Mouse (Mus musculus): ENCODE measurements at regions not wholly inside any gene's neighbourhood (a gene's known extent, or its start where the extent isn't known, plus 50 kb on each side); places are given as distances from the start of the nearest gene placed in this dataset.
"Not testable (repeated sequence)": the region's sequence is repeated elsewhere in the genome, so short reads cannot be mapped to it uniquely, and the experiment has no call there.

GRCm38 (mm10) chr4:4335216-4335615 is 257.9 kb upstream of the Sdr16c6 start:
- CTCF ChIA-PET, result no interaction called here

GRCm38 (mm10) chr4:4333472-4334123 is 256.3 kb upstream of the Sdr16c6 start:
- CTCF ChIA-PET, result no interaction called here

GRCm38 (mm10) chr4:4331105-4331504 is 253.8 kb upstream of the Sdr16c6 start:
- CTCF ChIA-PET, result no interaction called here

DNA sequence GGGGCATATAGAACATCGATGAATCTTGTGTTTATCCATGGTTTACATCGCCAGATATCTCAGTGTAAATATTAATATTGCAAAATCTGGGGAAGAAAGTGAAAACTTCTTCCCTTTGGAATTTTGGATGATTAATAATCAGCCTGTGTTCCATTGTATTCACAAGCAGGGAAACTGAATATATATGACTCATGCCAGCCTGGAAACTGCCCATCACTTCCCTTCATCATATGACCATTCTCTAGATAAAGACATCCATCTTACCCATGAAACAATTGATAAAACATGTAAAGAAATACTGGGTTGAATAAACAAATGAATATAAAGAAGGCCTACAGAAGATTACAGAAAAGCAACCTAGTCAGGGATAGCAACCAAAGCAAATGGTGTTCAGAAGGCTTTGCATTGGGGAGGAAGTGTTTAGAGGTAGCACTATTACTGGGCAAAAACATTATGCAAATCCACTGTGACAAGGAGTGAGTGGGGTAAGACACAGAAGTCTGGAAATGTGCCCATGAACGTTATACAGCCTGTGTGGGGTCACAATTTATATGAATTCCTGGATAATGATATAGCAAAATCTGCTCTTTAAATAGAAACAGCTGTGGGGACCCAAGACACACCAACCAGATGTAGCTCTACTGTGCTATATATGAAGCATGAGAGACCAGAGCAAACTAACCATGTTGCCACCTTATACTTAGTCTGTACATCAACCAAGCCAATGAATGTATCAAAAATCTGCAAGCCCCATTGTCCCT is 238.5 kb upstream of the Sdr16c6 start:
- CTCF ChIA-PET, result no interaction called here

DNA sequence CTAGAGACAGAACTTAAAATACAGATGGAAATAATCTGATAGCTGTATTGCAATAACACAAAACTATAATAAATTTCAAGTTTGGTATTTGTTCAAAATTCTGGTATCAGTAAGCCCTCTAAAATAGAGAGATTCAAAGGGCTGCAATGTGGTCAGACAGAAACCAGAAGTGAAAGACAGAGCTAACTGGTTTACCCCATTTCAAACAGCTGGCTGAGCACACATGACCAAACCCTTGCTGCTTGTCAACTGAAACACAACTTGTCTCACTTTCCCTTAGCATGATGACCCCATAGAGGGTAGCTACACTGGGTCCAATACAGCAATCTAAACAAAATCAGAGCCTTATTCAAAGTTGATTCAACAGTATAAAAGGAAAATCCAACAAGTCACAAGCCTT is 234.2 kb upstream of the Sdr16c6 start:
- CTCF ChIA-PET, result no interaction called here

GRCm38 (mm10) chr4:4306922-4307321 is 229.6 kb upstream of the Sdr16c6 start:
- CTCF ChIA-PET, result no interaction called here

DNA sequence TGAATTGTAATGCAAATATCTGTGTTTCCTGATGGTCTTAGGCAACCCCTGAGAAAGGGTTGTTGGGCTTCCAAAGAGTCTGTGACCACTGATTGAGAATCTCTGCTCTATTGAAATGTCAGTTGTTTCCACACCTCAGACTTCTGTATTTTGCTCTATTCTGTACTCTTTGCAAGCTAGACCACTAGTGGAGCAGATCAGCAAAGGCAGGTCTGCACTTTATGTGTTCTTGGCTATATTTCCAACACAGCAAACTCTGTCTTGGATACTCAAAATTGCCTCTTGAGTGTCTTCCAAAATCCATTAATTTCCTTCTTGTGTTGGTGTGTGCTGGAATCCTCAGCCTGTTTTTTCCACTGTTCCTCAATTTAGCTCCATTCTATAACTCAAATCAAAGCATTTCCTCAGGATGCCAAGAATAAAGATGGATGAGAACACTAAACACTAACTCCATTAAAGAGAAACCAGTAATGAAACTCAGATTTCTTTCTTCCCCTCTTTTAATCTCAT is 228.5 kb upstream of the Sdr16c6 start:
- CTCF ChIA-PET, result no interaction called here

- CTCF ChIA-PET, result no interaction called here
Measured at GRCm38 (mm10) chr4:4304666-4305065, 227.3 kb upstream of the Sdr16c6 start.

DNA sequence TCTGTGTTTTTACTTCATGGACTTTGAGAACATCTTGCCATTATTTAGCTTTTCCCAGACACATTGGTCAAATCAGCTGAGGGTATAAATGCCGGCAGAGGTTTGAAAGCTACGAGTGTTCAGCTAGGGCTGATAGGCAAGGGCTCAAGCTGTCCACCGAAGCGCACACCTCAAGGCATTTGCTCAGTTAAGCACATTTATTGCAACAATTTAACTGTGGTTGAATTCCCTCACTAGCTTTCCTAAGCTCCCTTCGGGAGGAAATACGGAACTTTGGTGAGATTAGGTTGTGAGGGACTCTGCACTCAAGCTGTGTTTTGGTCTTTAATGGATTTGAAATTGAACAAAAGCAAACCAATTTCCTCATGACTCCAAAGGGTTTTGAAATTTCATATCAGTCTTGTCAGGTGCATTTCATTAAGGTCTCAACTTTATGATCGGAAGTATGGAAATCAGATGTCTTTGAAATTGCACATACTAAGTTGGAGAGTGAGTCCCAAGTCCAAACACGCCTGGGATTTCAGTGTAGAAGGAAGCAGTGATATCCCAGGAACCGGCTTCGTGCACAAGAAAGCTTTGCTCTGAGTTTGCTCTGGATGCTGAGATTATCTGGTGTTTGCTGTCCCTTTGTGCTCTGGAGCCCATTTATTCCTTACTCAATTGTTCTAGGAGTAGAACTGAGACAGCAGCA is 223.0 kb upstream of the Sdr16c6 start:
- CTCF ChIA-PET, result no interaction called here

DNA sequence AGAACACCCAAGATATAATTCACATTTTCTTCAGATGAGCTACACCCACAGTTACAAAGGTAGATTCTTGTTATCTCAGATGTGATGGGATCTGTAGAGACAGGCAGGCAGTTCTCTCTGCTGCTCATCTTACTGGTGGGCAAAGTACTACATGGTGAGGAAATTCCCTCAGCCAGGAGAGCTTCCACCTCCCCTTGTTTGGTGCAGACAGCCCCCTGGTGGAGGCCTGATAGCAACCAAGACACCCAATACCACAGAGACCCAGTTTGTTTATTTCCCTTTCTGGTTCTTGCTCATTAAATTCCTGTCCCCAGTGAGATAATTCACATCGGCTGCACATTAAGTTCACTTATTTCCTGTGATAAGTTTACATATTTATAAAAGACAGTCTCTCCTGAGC is 222.3 kb upstream of the Sdr16c6 start:
- CTCF ChIA-PET, result no interaction called here

GRCm38 (mm10) chr4:4249601-4250000 is 172.3 kb upstream of the Sdr16c6 start:
- CTCF ChIA-PET, result no interaction called here

DNA sequence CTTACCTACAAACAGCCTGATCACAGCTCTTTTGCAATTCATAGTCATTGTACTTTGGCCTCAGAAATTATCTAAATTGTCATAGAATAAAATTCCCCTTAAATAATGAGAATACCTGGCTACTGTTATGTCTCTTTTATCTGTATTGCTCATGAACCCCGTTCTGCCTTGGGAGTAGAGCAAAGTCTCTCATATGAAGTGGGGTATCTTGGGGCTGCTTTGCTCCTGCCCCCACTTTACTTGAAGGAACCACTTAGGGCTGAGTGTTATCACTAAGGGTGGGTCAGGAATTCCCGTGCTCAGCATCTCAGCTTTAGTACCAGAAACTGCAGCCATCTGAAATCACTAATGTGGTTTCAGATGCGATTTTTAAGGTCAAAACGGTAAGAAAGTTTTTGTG is 170.3 kb upstream of the Sdr16c6 start:
- CTCF ChIA-PET, result no interaction called here

DNA sequence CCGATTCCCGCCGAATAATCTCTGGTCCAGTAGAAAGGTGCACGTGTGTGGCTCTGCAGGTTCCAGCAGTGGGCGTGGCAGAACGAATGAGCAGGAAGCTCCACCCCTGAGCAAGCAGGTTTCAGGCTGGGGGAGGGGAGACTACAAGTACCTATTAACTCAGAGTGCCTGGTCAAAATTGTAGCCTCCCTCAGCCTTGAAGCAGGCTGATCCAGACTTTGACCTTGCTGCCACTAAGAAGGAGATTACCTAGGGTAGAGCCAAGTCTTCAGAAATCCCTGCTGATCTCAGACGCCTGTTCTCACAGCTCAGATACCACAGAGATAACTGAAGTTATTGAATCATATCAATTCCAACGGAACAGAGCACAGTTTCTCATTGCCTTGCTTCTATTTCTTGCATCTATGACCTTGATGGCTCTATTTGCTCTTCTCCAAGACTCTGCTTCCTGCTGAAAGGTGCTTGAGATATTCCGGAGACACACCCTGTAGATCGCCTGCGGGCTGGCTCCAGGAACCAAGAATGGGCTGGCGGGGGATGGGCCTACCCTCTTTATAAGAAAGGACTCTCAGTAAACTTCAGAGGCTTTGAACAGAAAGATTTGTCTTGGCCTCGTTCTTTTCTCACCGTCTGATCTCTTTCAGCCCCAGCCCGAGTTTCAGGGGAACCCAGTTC is 165.1 kb upstream of the Sdr16c6 start:
- CTCF ChIA-PET, result not testable (repeated sequence)

GRCm38 (mm10) chr4:4226209-4226608 is 148.9 kb upstream of the Sdr16c6 start:
- CTCF ChIA-PET, result no interaction called here

DNA sequence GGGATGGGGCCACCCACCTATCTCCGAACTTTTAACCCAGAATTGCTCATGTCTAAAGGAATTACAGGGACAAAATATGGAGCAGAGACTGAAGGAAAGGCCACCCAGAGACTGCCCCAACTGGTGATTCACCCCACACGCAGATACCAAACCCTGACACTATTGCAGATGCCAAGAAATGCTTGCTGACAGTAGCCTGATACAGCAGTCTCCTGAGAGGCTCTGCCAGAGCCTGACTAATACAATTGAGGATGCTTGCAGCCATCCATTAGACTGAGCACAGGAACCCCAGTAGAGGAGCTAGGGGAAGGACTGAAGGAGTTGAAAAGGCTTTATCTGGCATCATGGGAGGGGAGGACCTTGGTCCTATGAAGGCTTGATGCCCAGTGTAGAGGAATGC is 142.4 kb upstream of the Sdr16c6 start:
- CTCF ChIA-PET, result no interaction called here

DNA sequence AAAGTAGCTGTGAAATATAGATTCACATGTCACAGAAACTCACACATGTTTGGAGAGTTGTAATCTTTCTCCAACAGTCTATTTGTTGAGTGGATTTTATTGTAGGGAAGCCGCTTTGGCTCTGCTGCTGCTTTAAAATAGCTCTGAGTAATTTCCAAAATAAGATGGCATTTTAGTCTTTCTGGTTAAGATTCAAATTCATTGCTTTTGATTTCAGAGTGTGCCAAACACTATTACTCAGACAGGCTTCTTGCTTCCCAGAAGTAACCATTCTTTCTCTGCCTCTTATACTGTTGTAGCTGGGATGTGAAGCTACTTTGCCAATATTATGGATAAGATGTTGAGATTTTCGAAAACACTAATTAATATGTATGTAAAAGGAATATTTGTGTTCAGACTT is 134.6 kb upstream of the Sdr16c6 start:
- CTCF ChIA-PET, result no interaction called here

DNA sequence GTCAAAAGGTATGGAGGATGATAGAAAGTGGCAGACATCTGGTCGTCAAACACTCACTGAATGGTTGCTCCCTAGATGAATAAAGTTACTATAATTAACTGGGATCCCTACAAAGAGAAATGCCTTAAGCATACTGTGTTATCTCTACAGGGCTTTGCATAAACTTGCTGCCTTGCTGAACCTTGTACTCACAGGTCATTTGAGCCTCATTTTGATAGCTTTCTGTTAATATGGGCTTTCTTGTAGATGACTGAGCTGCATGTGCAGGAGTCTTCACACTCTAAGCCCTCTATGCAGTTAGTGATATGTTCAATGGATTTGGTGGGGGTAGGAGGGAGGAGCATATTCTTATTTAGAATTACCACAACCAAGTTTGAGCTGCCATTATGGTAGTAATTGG is 127.8 kb upstream of the Sdr16c6 start:
- CTCF ChIA-PET, result no interaction called here

DNA sequence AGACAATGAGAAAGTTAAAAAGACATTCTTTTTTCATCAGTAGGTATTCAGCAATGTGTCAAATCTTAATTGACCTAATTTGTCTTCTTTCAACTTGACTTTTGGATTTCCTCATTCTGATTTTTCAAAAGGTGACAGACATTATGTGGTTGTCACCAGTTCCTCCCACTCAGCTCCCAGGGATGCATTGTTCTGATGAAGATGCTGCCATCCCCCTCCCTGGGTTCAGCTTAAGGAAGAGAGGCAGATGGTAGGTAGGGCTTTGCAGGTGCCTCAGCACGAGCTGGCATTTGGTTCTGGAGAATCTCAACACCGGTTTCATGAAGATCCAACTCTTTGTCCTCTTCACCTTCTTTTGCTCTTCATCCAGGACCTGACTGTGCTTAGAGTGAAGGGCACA is 122.0 kb upstream of the Sdr16c6 start:
- CTCF ChIA-PET, result no interaction called here

DNA sequence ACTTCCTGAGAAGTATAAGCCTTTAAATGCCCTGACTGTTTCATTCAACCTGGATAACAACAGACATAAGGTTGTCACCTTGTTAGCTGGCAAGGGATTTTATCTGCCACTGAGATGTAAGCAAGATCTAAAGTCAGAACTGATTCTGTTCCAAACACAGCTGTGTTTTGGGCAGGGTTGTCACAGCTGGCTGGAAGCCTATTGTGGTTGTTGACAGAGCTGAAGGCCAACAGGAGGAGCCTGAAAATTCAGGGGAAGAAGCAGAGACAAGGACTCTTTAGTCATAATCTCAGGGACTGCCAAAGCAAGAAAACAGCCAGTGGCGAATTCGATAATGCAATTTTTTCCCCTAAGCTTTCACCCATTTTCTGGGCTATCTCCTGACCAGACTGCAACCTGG is 118.5 kb upstream of the Sdr16c6 start:
- CTCF ChIA-PET, result no interaction called here

DNA sequence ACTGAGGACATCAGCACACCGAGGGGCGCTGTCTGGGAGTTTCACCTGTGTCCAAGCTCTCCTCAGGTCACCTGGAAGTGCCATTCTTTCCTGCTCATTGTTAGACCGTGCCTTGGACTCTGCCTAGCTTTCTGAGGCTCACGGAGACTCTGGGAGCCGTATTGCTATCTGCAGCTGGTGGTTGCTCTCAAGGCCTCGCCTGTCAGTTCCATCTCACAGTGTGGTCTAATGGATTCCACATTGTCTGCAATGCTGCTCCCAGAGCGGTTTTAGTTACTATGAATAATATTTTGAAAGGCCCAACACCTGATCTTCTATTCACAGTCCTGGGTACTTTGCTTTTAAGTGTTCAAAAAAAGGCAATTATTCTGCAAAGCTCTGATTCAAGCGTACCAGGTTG is 117.9 kb upstream of the Sdr16c6 start:
- CTCF ChIA-PET, result no interaction called here
